Mouse (Mus musculus) stomach, embryonic 14.5 days (tissue): ENCODE measurements around the gene Scaf4. TPM values are rescaled to one million over a fixed set of nuclear protein-coding genes. Genes with fewer than 3 reads are reported as not detected.

Source experiments
- ATAC-seq: fragments of 200-750 bp; cut with Nextera tagmentation; 2 replicates; pipeline ENCODE4 v1.8.0; 2017; ENCODE audit warnings: low read depth, moderate TSS enrichment; ENCODE audit not compliant: insufficient number of reproducible peaks, insufficient read depth, low FRiP score
- H3K27ac ChIP-seq: fragments of 300-500 bp; sonication (generic); 2 replicates; pipeline ENCODE4 v1.5.1; 2014; ENCODE audit warnings: mild to moderate bottlenecking, low read length, moderate library complexity, mixed read lengths
- H3K27me3 ChIP-seq: fragments of 300-500 bp; sonication (generic); 2 replicates; pipeline ENCODE4 v1.6.1; 2014; ENCODE audit warnings: low read length, control low read depth, mixed read lengths; ENCODE audit not compliant: control insufficient read depth, insufficient read depth
- H3K36me3 ChIP-seq: fragments of 300-500 bp; sonication (generic); 2 replicates; pipeline ENCODE4 v1.6.1; 2014; ENCODE audit warnings: mild to moderate bottlenecking, control low read depth, low read length, moderate library complexity, mixed read lengths; ENCODE audit not compliant: control insufficient read depth, insufficient read depth
- H3K4me1 ChIP-seq: fragments of 300-500 bp; sonication (generic); 2 replicates; pipeline ENCODE4 v1.6.1; 2014; ENCODE audit warnings: low read length, control low read depth, mixed read lengths; ENCODE audit not compliant: control insufficient read depth, insufficient read depth
- H3K4me2 ChIP-seq: fragments of 300-500 bp; sonication (generic); replicated peaks from 2 replicates; pipeline ENCODE4 v1.6.1; 2014; ENCODE audit warnings: low read depth, low read length, control low read depth
- H3K4me3 ChIP-seq: fragments of 300-500 bp; sonication (generic); 2 replicates; pipeline ENCODE4 v1.5.1; 2014; ENCODE audit warnings: low read depth, low read length, control low read depth
- H3K9ac ChIP-seq: fragments of 300-500 bp; sonication (generic); replicated peaks from 2 replicates; pipeline ENCODE4 v1.6.1; 2014; ENCODE audit warnings: low read depth, mild to moderate bottlenecking, control low read depth, low read length, moderate library complexity, mixed read lengths
- H3K9me3 ChIP-seq: fragments of 300-500 bp; sonication (generic); 2 replicates; pipeline ENCODE4 v1.6.1; 2016; ENCODE audit warnings: low read depth, low read length, control low read depth; ENCODE audit not compliant: control insufficient read depth
- WGBS: fragments of 180-500 bp; shearing (Covaris S2); extraction: QIAGEN DNeasy Blood & Tissue Kit; methylation state at CpG from one replicate; pipeline ENCODE4 v1.1.7; 2014; 5-methylcytosine and 5-hydroxymethylcytosine counted together
- polyA plus RNA-seq: library from polyadenylated mRNA; unstranded; fragments of >200 nt; fragmentation: Nextera tagmentation; extraction: Ambion mirVana; gene quantifications from 2 replicates; pipeline ENCODE4 v1.2.1, GENCODE M21; 2014

Gene Scaf4
- 27.1 and 30.0 TPM in 2 replicates for polyA plus RNA-seq

DNA sequence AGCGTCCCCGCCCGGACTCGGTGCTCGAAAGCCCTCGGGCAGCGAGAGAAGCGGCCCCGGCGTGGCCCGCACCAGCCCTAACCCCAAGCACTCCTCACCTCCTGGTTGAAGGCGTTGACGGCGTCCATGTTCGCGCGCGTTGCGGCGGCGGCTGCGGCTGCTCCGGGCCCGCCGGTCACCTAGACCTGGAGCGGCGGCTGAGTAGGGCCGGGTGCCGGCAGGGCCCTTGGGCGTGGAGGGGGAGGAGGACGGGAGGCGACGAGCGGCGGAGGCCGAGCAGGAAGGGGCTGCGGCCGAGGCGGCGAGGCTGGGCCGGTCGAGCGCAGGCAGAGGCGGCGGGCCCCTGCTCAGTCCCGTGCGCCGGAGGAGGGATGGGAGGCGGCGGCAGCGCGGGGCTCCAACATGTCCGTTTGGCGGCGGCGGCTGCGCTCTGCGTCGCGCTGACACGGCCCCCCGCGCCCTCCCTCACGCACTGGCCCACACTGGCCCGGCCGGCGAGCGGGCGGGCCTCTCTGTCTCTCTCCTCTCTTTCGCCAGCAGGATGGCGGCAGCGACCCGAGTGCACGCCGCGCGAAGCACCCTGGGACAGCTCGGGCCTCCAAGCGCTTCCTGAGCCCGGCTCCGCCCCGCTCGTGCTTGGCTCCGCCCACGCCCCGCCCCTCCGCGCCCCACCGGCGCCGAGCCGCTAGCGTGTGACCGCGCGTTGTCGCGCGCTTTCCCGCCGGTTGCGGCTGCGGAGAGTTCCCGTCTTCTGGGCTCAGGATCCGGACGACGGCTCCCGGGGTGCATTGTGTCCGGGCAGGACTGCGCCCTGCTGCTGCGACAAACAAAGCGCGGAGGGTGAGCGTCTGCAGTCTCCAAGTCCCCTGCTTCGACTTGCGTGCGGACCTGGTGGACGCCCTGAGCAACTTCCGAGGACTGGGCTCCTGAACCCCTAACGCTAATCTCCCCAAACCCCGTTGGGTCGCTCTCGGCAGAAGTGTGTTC is at the start of gene Scaf4:
Gene Scaf4 (minus strand): TSS at position 599 of the 987 bp plus-strand sequence.
- H3K4me2 ChIP-seq, result peak within 1 kb of the TSS; percentile 98
- peak within 1 kb of the TSS; percentile 93 for H3K27ac ChIP-seq
- H3K27me3 ChIP-seq, result no peaks in the 10 kb centered on the region
- H3K9ac ChIP-seq, result peak within 1 kb of the TSS; percentile 98
- under 1% methylated on average over 99 of the region's 123 CpGs for WGBS
- H3K4me3 ChIP-seq, result peak within 1 kb of the TSS; percentile 100
- no peaks in the 10 kb centered on the region for H3K36me3 ChIP-seq
- no peaks in the 10 kb centered on the region for H3K9me3 ChIP-seq
- peaks cover 33% of the 10 kb centered on the region for H3K4me1 ChIP-seq
- peak; percentile 97 for ATAC-seq

DNA sequence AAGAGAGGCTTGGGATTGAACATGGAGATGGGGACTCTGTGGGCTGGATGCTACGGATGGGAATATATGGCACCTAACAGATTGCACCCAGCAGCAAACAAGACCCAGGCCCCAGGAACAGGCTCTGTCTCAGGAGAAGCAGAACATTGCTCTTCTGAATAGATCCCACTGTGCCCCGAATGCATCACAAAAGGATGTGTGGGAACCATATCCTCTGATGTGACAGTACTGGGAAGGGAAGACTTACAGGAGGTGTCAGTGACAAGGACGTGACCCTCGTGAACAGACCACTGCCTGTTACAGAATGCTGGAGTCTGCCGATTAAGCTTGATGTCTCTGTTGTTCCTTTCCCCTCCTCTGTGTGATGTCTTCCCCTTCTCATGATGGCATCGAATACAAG is 48.2 kb upstream of the Scaf4 start:
- no peaks in the 10 kb centered on the region for H3K9me3 ChIP-seq
- H3K36me3 ChIP-seq, result no peaks in the 10 kb centered on the region
- H3K4me2 ChIP-seq, result no peak overlapping the region
- no peaks in the 10 kb centered on the region for H3K4me1 ChIP-seq
- 67% methylated on average over 6 of the region's 6 CpGs for WGBS
- no peak overlapping the region for H3K4me3 ChIP-seq
- H3K27me3 ChIP-seq, result no peaks in the 10 kb centered on the region
- no peak overlapping the region for H3K27ac ChIP-seq
- H3K9ac ChIP-seq, result no peak overlapping the region
- no peak for ATAC-seq

DNA sequence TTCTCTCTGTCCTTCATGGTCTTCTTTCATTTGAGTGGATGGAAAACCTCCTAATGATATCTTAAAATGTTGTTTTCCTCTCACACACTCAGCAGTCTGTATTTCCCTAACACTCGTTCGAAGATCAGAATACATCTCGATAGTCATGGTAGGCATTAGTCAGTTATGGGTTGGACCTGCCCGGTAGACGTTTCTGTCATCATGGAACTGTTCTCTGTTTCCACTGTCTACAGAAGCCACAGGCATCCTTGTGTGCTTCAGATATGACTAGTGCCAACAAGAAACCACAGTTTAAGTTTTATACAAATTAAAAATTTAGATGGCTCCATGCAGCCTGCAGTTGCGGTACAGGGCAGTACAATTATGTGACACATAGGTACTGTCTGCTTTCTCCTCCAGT is 46.7 kb upstream of the Scaf4 start:
- Histone ChIP-seq H3K36me3 (no peaks in the 10 kb centered on the region), H3K4me3 (no peak overlapping the region)
- whole genome bisulfite sequencing, result 94% methylated on average over 6 of the region's 6 CpGs

DNA sequence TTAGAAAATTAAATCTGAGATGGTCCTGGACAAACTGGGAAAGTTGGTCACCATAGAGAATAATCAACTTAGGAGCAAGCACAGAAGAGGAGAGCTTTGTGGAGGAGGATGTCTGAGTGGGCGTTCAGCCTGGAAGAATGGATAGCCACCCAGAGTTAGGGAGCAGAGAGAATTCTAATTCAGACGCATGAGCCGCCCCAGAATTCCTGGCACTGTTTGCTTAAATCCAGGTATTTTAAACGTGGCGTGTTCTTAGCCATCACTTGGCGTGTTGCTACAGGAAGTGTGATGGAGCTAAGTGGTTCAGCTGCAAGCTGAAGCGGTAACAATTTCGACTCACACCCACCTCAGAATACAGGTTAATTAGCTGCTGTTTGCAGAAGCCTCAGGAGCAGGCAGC is 45.2 kb upstream of the Scaf4 start:
- Histone ChIP-seq H3K36me3 (no peaks in the 10 kb centered on the region), H3K9me3 (no peaks in the 10 kb centered on the region), H3K4me2 (no peak overlapping the region), H3K27me3 (no peaks in the 10 kb centered on the region), H3K4me3 (no peak overlapping the region), H3K9ac (no peak overlapping the region), H3K4me1 (no peaks in the 10 kb centered on the region), H3K27ac (no peak overlapping the region)
- WGBS, result 64% methylated on average over 8 of the region's 8 CpGs
- no peak for ATAC-seq

More for the DNA sequence above, 46.7 kb upstream of the Scaf4 start:
- H3K4me1 ChIP-seq, result no peaks in the 10 kb centered on the region
- no peak overlapping the region for H3K4me2 ChIP-seq
- H3K9me3 ChIP-seq, result no peaks in the 10 kb centered on the region
- H3K9ac ChIP-seq, result no peak overlapping the region
- ATAC-seq, result no peak
- H3K27me3 ChIP-seq, result no peaks in the 10 kb centered on the region
- no peak overlapping the region for H3K27ac ChIP-seq

DNA sequence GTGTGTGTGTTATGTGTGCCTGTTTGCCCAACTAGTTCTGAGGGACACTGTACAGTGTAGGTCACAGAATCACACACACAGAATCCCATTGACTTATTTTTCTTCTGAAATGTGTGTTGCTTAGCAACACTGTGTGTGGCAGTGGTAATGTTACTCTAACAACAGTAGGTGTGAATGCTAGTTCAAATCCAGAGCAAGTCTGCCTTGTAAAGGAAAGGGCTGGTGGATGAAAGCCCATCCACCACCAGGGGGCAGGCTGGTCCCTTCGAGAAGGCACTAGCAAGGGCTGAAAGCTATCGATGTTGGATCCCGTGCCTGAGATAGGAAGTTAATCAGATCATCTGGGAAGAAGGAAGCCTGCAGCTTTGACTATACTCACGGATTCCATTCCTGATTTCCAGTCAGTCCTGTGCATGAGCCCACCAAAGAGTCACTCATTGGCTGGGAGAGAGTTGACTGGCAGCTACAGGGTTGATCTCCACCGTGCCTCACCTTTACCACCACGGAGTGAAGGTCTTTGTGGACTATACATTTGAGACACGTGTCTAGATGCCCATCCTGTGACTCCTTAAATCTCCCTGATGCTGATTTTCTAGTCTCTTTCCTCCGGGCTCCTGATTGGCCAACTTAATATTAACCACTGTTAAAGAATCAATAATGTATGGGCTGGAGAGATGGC is 38.7 kb upstream of the Scaf4 start:
- Histone ChIP-seq H3K27me3 (no peaks in the 10 kb centered on the region), H3K36me3 (no peaks in the 10 kb centered on the region), H3K4me2 (no peak overlapping the region), H3K4me3 (no peak overlapping the region), H3K9me3 (no peaks in the 10 kb centered on the region), H3K9ac (no peak overlapping the region), H3K27ac (no peak overlapping the region), H3K4me1 (no peaks in the 10 kb centered on the region)
- no peak for ATAC-seq
- WGBS, result 31% methylated on average over 8 of the region's 8 CpGs

DNA sequence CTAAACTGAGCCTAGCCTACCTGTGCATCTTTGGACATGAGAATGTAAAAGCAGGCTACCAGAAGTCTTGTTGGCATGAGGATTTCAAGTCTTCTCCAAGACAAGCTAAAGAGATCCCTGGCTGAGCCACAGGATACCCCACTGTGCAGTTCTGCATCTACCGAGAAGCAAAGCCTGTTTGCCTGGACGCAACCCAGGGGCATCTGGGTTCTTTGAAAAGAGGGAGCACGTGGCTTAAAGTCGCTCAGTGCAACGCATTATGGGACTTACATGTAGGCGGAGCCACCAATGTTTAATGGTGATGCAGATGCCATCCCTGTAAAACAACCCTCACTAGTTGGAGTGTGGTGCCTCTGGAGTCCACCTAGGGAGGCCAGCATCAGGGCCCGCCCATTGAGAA is 35.0 kb upstream of the Scaf4 start:
- H3K4me3 ChIP-seq, result no peak overlapping the region
- no peaks in the 10 kb centered on the region for H3K4me1 ChIP-seq
- H3K4me2 ChIP-seq, result no peak overlapping the region
- ATAC-seq, result no peak
- H3K27me3 ChIP-seq, result no peaks in the 10 kb centered on the region
- no peak overlapping the region for H3K9ac ChIP-seq
- no peaks in the 10 kb centered on the region for H3K36me3 ChIP-seq
- no peaks in the 10 kb centered on the region for H3K9me3 ChIP-seq
- H3K27ac ChIP-seq, result no peak overlapping the region
- WGBS, result 75% methylated on average over 7 of the region's 7 CpGs

DNA sequence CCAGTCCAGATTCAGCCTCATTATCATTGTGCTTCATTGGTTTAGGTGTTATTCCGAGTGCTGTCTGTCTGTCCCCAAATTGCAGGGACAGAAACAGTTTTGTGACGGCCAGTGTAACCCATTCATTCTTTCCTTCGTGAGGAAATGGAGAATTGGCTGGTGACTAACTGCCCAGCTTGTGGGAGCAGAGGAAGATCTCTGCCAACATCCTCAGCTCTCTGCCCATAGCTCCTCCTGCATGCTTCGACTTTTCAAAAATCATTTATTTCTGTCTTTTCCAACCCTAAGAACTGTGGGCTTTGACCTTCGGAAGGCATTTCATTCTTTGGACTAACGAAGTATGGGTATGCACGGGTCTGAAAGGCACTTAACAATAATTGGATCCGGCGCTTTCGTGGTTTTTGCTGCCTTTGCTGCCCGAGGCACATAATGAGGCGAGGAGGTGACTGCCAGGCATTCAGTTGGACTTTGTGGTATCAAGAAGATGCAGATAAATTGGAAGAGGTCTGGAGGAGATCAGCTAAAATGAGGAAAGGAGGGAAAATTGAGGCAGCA is 34.1 kb upstream of the Scaf4 start:
- no peak for ATAC-seq
- no peak overlapping the region for H3K27ac ChIP-seq
- H3K4me3 ChIP-seq, result no peak overlapping the region
- H3K36me3 ChIP-seq, result no peaks in the 10 kb centered on the region
- whole genome bisulfite sequencing, result 82% methylated on average over 12 of the region's 12 CpGs
- H3K9me3 ChIP-seq, result no peaks in the 10 kb centered on the region
- H3K27me3 ChIP-seq, result no peaks in the 10 kb centered on the region
- H3K4me2 ChIP-seq, result no peak overlapping the region
- no peak overlapping the region for H3K9ac ChIP-seq
- no peaks in the 10 kb centered on the region for H3K4me1 ChIP-seq

DNA sequence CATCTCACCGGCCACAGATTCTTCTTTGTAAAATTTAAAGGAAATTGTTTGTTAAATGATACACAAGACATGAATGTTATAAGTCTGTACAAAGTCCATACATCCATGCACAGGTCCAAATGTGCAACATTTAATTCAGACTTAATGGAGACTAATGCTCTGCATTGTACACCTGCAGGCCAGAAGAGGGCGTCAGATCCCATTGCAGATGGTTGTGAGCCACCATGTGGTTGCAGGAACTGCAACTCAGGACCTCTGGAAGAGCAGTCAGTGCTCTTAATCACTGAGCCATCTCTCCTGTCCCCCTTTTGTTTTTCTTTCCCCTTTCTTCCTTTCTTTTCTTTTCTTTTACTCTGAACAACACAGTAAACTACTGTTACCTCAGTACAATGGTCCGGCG is 33.5 kb upstream of the Scaf4 start:
- 73% methylated on average over 4 of the region's 4 CpGs for WGBS
- ATAC-seq, result no peak
- H3K4me1 ChIP-seq, result no peaks in the 10 kb centered on the region

More for the DNA sequence above, 33.5 kb upstream of the Scaf4 start:
- Histone ChIP-seq H3K36me3 (no peaks in the 10 kb centered on the region), H3K27me3 (no peaks in the 10 kb centered on the region), H3K9me3 (no peaks in the 10 kb centered on the region), H3K4me2 (no peak overlapping the region), H3K4me3 (no peak overlapping the region), H3K27ac (no peak overlapping the region), H3K9ac (no peak overlapping the region)
